Mouse (Mus musculus) limb, embryonic 13.5 days (tissue): ENCODE measurements at regions not wholly inside any gene's neighbourhood (a gene's known extent, or its start where the extent isn't known, plus 50 kb on each side); places are given as distances from the start of the nearest gene placed in this dataset.
A peak's percentile ranks its signal among the peaks of the same experiment; 100 is the strongest.

Experiments used
- ATAC-seq: fragments of 200-750 bp; cut with Nextera tagmentation; 2 replicates; pipeline ENCODE4 v1.8.0; 2017; ENCODE audit warnings: low read depth, moderate number of reproducible peaks, moderate TSS enrichment; ENCODE audit not compliant: low FRiP score
- H3K27ac ChIP-seq: fragments of 300-500 bp; sonication (generic); 2 replicates; pipeline ENCODE4 v1.5.1; 2015; ENCODE audit warnings: inconsistent platforms, mild to moderate bottlenecking, moderate library complexity
- H3K27me3 ChIP-seq: fragments of 300-500 bp; sonication (generic); 2 replicates; pipeline ENCODE4 v1.6.1; 2015; ENCODE audit warnings: mild to moderate bottlenecking, inconsistent platforms
- H3K36me3 ChIP-seq: fragments of 300-500 bp; sonication (generic); 2 replicates; pipeline ENCODE4 v1.6.1; 2015; ENCODE audit warnings: inconsistent platforms, mild to moderate bottlenecking, moderate library complexity
- H3K4me1 ChIP-seq: fragments of 300-500 bp; sonication (generic); 2 replicates; pipeline ENCODE4 v1.6.1; 2015; ENCODE audit warnings: inconsistent platforms
- H3K4me2 ChIP-seq: fragments of 300-500 bp; sonication (generic); replicated peaks from 2 replicates; pipeline ENCODE4 v1.6.1; 2015; ENCODE audit warnings: inconsistent platforms, mild to moderate bottlenecking, moderate library complexity
- H3K4me3 ChIP-seq: fragments of 300-500 bp; sonication (generic); 2 replicates; pipeline ENCODE4 v1.5.1; 2015; ENCODE audit warnings: moderate library complexity, mild to moderate bottlenecking, inconsistent platforms
- H3K9ac ChIP-seq: fragments of 300-500 bp; sonication (generic); 2 replicates; pipeline ENCODE4 v1.6.1; 2015; ENCODE audit warnings: mild to moderate bottlenecking, inconsistent platforms
- H3K9me3 ChIP-seq: fragments of 300-500 bp; sonication (generic); 2 replicates; pipeline ENCODE4 v1.6.1; 2016; ENCODE audit warnings: inconsistent platforms
- WGBS: fragments of 180-500 bp; shearing (Covaris S2); methylation state at CpG from one replicate; pipeline ENCODE4 v1.1.7; 2015; 5-methylcytosine and 5-hydroxymethylcytosine counted together

- H3K9ac ChIP-seq, result no peak overlapping the region
- H3K27ac ChIP-seq, result no peak overlapping the region
- H3K36me3 ChIP-seq, result no peaks in the 10 kb centered on the region
- 69% methylated on average over 4 of the region's 4 CpGs for WGBS
- ATAC-seq, result no peak
- H3K4me3 ChIP-seq, result no peak overlapping the region
- H3K4me2 ChIP-seq, result no peak overlapping the region
- H3K27me3 ChIP-seq, result peaks cover 4% of the 10 kb centered on the region; the same call in 1 of the 2 replicates
- no peaks in the 10 kb centered on the region for H3K9me3 ChIP-seq
- peaks cover 9% of the 10 kb centered on the region; the same call in 1 of the 2 replicates for H3K4me1 ChIP-seq
These were observed 158.2 kb downstream of the Glrx3 start for GRCm38 (mm10) chr7:137595567-137595966.

GRCm38 (mm10) chr7:137596161-137596560, 158.7 kb downstream of the Glrx3 start:
- peaks cover 9% of the 10 kb centered on the region; the same call in 1 of the 2 replicates for H3K4me1 ChIP-seq
- no peak for ATAC-seq
- H3K27ac ChIP-seq, result no peak overlapping the region
- H3K27me3 ChIP-seq, result peaks cover 8% of the 10 kb centered on the region
- 46% methylated on average over 7 of the region's 7 CpGs for WGBS
- H3K9me3 ChIP-seq, result no peaks in the 10 kb centered on the region
- no peak overlapping the region for H3K4me2 ChIP-seq
- H3K9ac ChIP-seq, result no peak overlapping the region
- H3K36me3 ChIP-seq, result no peaks in the 10 kb centered on the region
- no peak overlapping the region for H3K4me3 ChIP-seq

- Histone ChIP-seq H3K9me3 (no peaks in the 10 kb centered on the region), H3K4me1 (no peaks in the 10 kb centered on the region), H3K36me3 (no peaks in the 10 kb centered on the region), H3K9ac (no peak overlapping the region), H3K27me3 (peaks cover 32% of the 10 kb centered on the region), H3K27ac (no peak overlapping the region), H3K4me3 (no peak overlapping the region), H3K4me2 (no peak overlapping the region)
- 7% methylated on average over 8 of the region's 8 CpGs for WGBS
- ATAC-seq, result no peak
These were observed 165.6 kb downstream of the Glrx3 start for GRCm38 (mm10) chr7:137603039-137603438.

- no peak for ATAC-seq
- no peak overlapping the region for H3K4me3 ChIP-seq
These were observed 172.3 kb downstream of the Glrx3 start for GRCm38 (mm10) chr7:137609752-137610151.

GRCm38 (mm10) chr7:137611363-137611762, 173.9 kb downstream of the Glrx3 start:
- no peak for ATAC-seq
- Histone ChIP-seq H3K4me2 (no peak overlapping the region), H3K9me3 (no peaks in the 10 kb centered on the region; the same call in 1 of the 2 replicates), H3K27me3 (no peaks in the 10 kb centered on the region), H3K36me3 (no peaks in the 10 kb centered on the region), H3K27ac (no peak overlapping the region), H3K4me3 (no peak overlapping the region), H3K4me1 (no peaks in the 10 kb centered on the region), H3K9ac (no peak overlapping the region)
- 71% methylated on average over 6 of the region's 6 CpGs for WGBS

More at GRCm38 (mm10) chr7:137609752-137610151, 172.3 kb downstream of the Glrx3 start:
- Histone ChIP-seq H3K9me3 (no peaks in the 10 kb centered on the region), H3K27ac (no peak overlapping the region), H3K27me3 (0 out of 2 replicates have a peak, but pooled peaks cover 5% of the 10 kb centered on the region), H3K36me3 (no peaks in the 10 kb centered on the region), H3K9ac (no peak overlapping the region), H3K4me1 (no peaks in the 10 kb centered on the region), H3K4me2 (no peak overlapping the region)
- 70% methylated on average over 6 of the region's 6 CpGs for WGBS

- Histone ChIP-seq H3K27me3 (no peaks in the 10 kb centered on the region; the same call in 1 of the 2 replicates), H3K4me2 (no peak overlapping the region), H3K4me1 (no peaks in the 10 kb centered on the region), H3K9ac (no peak overlapping the region), H3K36me3 (no peaks in the 10 kb centered on the region), H3K4me3 (no peak overlapping the region), H3K9me3 (no peaks in the 10 kb centered on the region; the same call in 1 of the 2 replicates), H3K27ac (no peak overlapping the region)
- WGBS, result 84% methylated on average over 7 of the region's 7 CpGs
- no peak for ATAC-seq
These were observed 174.6 kb downstream of the Glrx3 start for GRCm38 (mm10) chr7:137611891-137612522.

GRCm38 (mm10) chr7:137618406-137619133, 181.2 kb downstream of the Glrx3 start:
- Histone ChIP-seq H3K36me3 (no peaks in the 10 kb centered on the region), H3K4me1 (peaks cover 19% of the 10 kb centered on the region), H3K9ac (no peak overlapping the region), H3K27ac (no peak overlapping the region), H3K4me2 (no peak overlapping the region), H3K4me3 (no peak overlapping the region), H3K27me3 (peaks cover 4% of the 10 kb centered on the region; the same call in 1 of the 2 replicates), H3K9me3 (no peaks in the 10 kb centered on the region; the same call in 1 of the 2 replicates)
- no peak for ATAC-seq
- 52% methylated on average over 5 of the region's 5 CpGs for WGBS

- peaks cover 19% of the 10 kb centered on the region for H3K4me1 ChIP-seq
- no peak overlapping the region for H3K9ac ChIP-seq
- H3K4me3 ChIP-seq, result no peak overlapping the region
- H3K4me2 ChIP-seq, result no peak overlapping the region
- no peaks in the 10 kb centered on the region for H3K36me3 ChIP-seq
- H3K9me3 ChIP-seq, result no peaks in the 10 kb centered on the region; the same call in 1 of the 2 replicates
- 26% methylated on average over 6 of the region's 6 CpGs for WGBS
- peak; percentile 82 for ATAC-seq
- no peak overlapping the region for H3K27ac ChIP-seq
- peaks cover 4% of the 10 kb centered on the region; the same call in 1 of the 2 replicates for H3K27me3 ChIP-seq
These were observed 181.9 kb downstream of the Glrx3 start for GRCm38 (mm10) chr7:137619286-137619789.

GRCm38 (mm10) chr7:137628266-137628665, 190.9 kb downstream of the Glrx3 start:
- Histone ChIP-seq H3K4me3 (no peak overlapping the region), H3K4me1 (no peaks in the 10 kb centered on the region), H3K36me3 (no peaks in the 10 kb centered on the region), H3K9ac (no peak overlapping the region), H3K27ac (no peak overlapping the region), H3K4me2 (no peak overlapping the region), H3K27me3 (no peaks in the 10 kb centered on the region), H3K9me3 (no peaks in the 10 kb centered on the region)
- WGBS, result 84% methylated on average over 3 of the region's 3 CpGs
- no peak for ATAC-seq

GRCm38 (mm10) chr7:137629540-137629939, 192.1 kb downstream of the Glrx3 start:
- Histone ChIP-seq H3K36me3 (no peaks in the 10 kb centered on the region), H3K4me3 (no peak overlapping the region), H3K9ac (no peak overlapping the region), H3K4me1 (no peaks in the 10 kb centered on the region), H3K9me3 (no peaks in the 10 kb centered on the region), H3K27ac (no peak overlapping the region), H3K4me2 (no peak overlapping the region), H3K27me3 (no peaks in the 10 kb centered on the region)
- 94% methylated on average over 5 of the region's 5 CpGs for WGBS
- ATAC-seq, result no peak

- H3K27me3 ChIP-seq, result no peaks in the 10 kb centered on the region
- ATAC-seq, result no peak
- H3K27ac ChIP-seq, result no peak overlapping the region
- H3K4me2 ChIP-seq, result no peak overlapping the region
- 31% methylated on average over 6 of the region's 6 CpGs for WGBS
- H3K4me1 ChIP-seq, result no peaks in the 10 kb centered on the region; the same call in 1 of the 2 replicates
- no peaks in the 10 kb centered on the region for H3K36me3 ChIP-seq
- no peak overlapping the region for H3K9ac ChIP-seq
- H3K4me3 ChIP-seq, result no peak overlapping the region
- no peaks in the 10 kb centered on the region for H3K9me3 ChIP-seq
These were observed 211.2 kb downstream of the Glrx3 start for GRCm38 (mm10) chr7:137648621-137649020.

- WGBS, result 79% methylated on average over 6 of the region's 6 CpGs
- Histone ChIP-seq H3K27me3 (no peaks in the 10 kb centered on the region), H3K9me3 (no peaks in the 10 kb centered on the region), H3K36me3 (no peaks in the 10 kb centered on the region), H3K9ac (no peak overlapping the region), H3K4me3 (no peak overlapping the region), H3K4me1 (no peaks in the 10 kb centered on the region; the same call in 1 of the 2 replicates), H3K4me2 (no peak overlapping the region), H3K27ac (no peak overlapping the region)
- no peak for ATAC-seq
These were observed 212.2 kb downstream of the Glrx3 start for GRCm38 (mm10) chr7:137649650-137650049.
